Mouse (Mus musculus) hindlimb bud, embryonic 11.5 days (tissue): Measurements from ENCODE around the gene Myo1g.

Experiments
- DNase-seq: peaks from one replicate; pipeline ENCODE4 v3.0.0-alpha.2; 2012; ENCODE audit warnings: low read depth, low spot score; ENCODE audit errors: extremely low spot score

Myo1g gene

GRCm38 (mm10) chr11:6468541-6468940 lies 52.2 kb downstream of the Myo1g start:
- DNase-seq, result no peak

DNA sequence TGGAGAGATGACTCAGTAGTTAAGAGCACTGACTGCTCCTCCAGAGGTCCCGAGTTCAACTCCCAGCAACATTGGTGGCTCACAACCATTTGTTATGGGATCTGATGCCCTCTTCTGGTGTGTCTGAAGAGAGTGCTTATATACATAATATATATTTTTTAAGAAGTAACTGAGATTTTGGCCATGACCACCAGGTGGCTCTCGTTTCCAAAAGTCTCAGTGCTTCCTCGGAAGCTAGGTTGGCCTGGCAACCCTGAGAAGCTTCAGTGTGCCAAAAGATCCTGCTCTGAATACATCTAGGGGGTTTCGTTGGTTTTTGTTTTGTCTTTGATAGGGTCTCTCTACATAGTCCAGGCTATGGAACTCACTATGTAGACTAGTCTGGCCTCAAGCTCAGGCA lies 55.6 kb downstream of the Myo1g start:
- DNase-seq, result no peak

DNA sequence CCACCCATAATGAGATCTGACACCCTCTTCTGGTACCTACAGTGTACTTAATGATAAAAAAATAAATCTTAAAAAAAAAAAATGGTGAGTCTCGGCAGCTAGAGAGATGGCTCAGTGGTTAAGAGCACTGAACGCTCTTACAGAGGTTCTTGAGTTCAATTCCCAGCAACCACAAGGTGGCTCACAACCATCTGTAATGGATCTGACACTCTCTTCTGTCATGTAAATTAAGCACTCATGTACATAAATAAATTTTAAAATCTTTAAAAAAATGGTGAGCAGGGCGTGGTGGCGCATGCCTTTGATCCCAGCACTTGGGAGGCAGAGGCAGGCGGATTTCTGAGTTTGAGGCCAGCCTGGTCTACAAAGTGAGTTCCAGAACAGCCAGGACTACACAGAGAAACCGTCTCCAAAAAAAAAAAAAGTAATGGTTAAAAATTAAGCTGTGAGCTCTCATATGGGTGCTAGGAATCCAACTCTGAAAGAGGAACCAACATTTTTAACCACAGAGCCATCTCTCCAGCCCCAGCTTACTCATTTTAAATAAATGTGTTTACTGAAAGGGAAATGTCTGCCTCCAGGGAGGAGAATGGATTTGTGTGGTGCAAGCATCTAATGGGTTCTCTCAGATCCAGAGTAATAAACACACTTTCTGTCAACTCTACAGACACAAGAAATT lies 57.5 kb downstream of the Myo1g start:
- DNase-seq, result no peak
